Comparison of ENCODE assay signal across 14 mouse cellular contexts in genomic region chr9:64770411-64770849, GRCm38 (mm10).
"Had no signal": no experiment of that assay in that cellular context is flagged by ENCODE, and none has a peak within 500 bp of the region (broad histone marks: within the 10 kb centered on the region; RNA-seq: fewer than 3 reads in every experiment).

No protein-coding gene starts in this region.

- H3K27ac ChIP-seq: kidney, embryonic 15.5 days; limb, embryonic 10.5 days; limb, embryonic 13.5 days; liver, embryonic 12.5 days; liver, embryonic 15.5 days; lung, embryonic 15.5 days; stomach, postnatal 0 days had no signal

- DNase-seq: kidney, adult 11 months; kidney, adult 8-10 months; lung, adult 18-20 months; thymus, adult 2 months had no signal

- H3K4me2 ChIP-seq: kidney, embryonic 15.5 days; limb, embryonic 13.5 days; liver, embryonic 12.5 days; liver, embryonic 15.5 days; lung, embryonic 15.5 days; midbrain, embryonic 15.5 days; neural tube, embryonic 13.5 days had no signal

- H3K36me3 ChIP-seq: kidney, embryonic 15.5 days; limb, embryonic 10.5 days; limb, embryonic 13.5 days; liver, embryonic 12.5 days; liver, embryonic 15.5 days; lung, embryonic 15.5 days; midbrain, embryonic 15.5 days; neural tube, embryonic 13.5 days had no signal

- H3K4me3 ChIP-seq: kidney, embryonic 15.5 days; limb, embryonic 10.5 days; limb, embryonic 13.5 days; liver, embryonic 12.5 days; liver, embryonic 15.5 days; lung, embryonic 15.5 days; midbrain, embryonic 15.5 days; myocyte; neural tube, embryonic 13.5 days had no signal

- ATAC-seq: liver, embryonic 12.5 days; midbrain, embryonic 15.5 days had no signal

- H3K27me3 ChIP-seq: kidney, embryonic 15.5 days; limb, embryonic 13.5 days; liver, embryonic 12.5 days; liver, embryonic 15.5 days; lung, embryonic 15.5 days; midbrain, embryonic 15.5 days; neural tube, embryonic 13.5 days had no signal

- H3K9me3 ChIP-seq: kidney, embryonic 15.5 days; limb, embryonic 10.5 days; limb, embryonic 13.5 days; liver, embryonic 12.5 days; liver, embryonic 15.5 days; lung, embryonic 15.5 days; midbrain, embryonic 15.5 days; neural tube, embryonic 13.5 days had no signal

- H3K4me1 ChIP-seq: lung, embryonic 15.5 days had no signal

- H3K9ac ChIP-seq: kidney, embryonic 15.5 days; limb, embryonic 13.5 days; liver, embryonic 12.5 days; liver, embryonic 15.5 days; lung, embryonic 15.5 days; midbrain, embryonic 15.5 days had no signal
